Mouse (Mus musculus): Measurements from ENCODE around the gene Vps13d.

Gene Vps13d

DNA sequence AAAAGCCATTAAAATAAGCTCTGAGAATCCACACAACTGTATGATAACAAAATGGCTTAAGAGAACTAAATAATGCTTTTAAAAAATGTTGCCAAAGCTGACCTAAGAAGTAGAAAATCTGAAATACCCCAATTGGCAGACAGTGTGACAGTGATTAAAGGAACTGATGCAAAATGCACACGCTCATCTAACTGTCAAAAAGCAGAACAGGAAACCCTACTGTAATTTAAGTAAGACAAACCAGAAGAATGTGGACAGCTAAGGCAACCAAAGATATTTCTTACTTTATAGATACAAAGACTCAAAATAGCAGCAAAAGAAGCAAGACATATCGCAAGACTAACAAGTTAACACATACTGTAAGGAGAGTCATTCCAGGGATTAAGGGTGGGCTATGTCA, 223.8 kb downstream of the Vps13d start:
- DNase-seq: no peak

DNA sequence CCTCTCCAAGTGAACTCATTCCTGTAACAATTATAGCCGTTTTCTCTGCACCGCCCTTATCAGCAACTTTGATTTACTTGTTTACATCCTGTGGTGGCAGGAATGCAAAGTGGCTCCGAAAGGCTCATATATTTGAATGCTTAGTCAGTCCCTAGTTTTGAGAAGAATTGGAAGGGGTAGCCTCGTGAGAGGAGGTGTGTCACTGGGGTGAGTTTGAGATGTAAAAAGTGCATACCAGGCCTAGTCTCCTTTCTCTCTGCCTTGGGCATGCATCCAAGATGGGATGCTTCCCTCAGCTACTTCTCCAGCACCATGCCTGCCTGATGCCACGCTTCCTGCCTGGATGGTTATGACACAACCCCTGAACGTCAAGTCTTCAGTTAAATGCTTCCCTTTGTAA, 225.8 kb downstream of the Vps13d start:
- DNase-seq: no peak

DNA sequence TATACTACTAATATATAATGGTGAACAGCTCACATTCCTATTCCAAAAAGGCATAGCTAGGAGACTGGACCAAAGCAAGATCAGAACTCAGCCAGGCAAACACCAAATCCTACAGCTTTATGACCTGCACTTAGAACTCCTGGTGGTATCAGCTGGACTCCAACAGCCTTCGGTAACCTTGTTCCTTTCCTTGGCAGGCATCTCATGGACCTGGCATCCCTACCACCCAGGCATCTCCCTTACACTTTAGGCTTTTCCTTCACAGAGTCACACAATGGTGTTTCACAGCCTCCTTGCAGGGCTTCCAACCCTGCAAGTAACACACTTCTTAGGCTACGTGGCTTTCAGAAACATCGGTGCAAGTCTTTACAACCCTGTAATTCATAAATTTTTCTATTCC, 226.4 kb downstream of the Vps13d start:
- DNase-seq: no peak

DNA sequence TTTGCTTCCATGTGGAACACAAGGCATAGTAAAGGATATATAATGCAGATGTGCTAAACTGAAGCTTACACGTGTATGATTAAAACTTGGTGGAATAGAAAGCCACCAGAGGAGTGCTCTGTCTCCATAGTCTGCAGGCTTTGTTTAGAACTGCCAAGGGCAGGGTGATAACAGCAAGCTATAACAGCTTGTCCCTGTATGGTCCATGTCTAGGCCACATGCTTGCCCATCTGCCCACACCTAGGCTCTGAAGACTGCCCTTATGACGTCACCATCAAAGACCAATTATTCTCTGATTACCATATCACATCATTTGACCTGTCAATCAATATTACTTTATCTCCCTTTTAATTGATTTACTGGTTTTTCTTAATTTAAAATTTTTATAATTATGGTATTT, 229.6 kb downstream of the Vps13d start:
- DNase-seq: no peak

DNA sequence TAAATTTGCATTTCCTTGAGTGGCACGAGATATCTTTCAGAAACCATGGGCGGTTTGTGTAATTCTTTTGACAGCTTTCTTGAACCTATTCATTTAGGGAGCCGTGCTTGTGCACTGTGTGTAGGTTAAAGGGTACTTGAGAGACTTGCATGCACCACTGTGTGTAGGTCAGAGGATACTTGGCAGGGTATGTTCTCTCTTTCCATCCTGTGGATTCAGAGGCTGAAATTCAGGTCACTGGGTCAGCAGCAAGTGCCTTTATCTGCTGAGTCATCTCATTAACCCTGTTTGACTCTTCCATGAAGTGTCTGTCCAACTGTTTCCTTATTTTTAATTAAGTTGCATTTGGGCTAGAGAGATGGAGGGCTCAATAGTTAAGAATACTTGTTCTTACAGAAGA, 233.1 kb downstream of the Vps13d start:
- no peak for DNase-seq

DNA sequence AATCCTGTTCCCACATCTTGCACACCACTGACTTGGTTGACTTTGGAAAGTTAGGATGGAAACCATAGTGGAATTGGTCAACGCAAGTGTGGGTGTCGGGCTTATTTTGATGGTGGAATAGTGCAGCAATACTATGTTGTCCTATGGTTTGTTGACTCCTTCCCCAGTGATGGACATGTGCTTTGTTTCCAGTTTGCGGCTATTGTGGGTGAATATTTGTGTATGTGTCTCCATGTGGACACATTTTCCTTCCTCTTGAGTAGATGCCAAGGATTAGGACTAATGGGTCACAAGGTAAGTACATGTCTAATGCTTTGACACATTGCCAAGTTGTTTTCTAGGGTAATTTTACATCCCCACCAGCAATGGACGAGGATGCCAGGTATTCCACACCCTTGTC, 233.6 kb downstream of the Vps13d start:
- no peak for DNase-seq

DNA sequence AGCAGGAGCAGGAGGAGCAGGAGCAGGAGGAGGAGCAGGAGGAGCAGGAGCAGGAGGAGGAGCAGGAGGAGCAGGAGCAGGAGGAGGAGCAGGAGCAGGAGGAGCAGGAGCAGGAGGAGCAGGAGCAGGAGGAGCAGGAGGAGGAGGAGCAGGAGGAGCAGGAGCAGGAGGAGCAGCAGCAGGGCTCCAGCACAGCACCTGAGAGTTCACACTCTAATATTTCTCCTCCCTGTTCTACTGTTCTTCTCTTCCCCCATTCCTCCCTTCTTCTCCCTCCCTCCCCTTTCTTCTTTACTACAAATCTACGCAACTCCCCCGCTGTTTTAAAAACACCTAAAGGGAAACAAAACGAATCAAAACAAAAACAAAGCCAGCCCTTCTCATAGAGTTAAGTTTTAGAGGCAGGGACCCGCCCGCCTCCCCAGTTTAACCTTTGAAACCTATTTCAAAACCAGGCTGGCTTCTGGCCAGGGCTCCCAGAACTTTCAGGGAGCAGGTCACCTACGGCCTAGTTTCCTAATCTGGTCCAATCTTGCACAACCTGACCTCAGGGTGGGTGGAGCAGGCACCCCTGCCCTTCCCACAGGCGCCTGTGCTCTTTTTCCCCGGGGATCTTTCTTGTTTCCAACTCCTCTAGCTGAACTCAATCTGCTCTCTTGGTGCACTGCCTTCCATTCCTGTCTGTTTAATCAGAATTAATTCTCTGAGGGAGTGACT, 234.5 kb downstream of the Vps13d start:
- DNase-seq: peak; percentile 81 to 88

DNA sequence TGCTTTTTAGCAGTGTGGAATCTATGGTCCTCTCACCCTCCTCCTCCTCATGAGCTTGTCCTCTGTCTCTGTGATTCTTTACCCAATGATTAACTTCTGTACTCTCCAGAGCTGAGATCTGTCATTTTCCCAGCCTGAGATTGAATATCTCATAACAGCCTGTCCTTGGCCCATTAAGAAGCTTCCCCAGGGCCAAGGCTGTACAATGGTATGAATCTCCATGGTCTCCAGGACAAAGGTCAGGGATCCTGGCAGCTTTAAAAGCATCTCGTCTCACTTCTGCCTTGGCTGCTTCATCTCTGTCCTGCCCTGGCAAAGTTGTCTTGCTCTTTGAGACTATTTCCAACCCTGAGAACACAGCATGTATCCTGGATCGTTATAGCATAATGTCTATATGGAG, 237.1 kb downstream of the Vps13d start:
- no peak for DNase-seq

DNA sequence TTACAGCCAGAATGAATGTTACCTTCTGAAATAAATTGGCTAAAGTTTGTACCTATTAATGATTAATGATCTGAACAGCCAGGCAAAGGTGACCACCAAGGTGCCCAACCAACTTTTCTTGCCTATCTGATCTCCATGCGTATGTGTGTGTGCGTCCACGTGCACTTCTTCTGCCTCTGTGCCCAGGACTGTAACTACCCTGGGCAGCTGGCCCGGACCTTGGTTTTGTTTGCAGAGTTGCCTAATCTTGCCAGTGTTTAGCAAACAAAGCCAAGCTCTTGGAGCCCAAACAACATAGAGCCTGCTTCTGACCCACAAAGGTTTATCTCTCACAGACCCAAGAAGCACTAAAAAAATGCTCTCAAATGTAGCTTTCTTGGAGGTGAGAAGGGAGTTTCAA, 237.6 kb downstream of the Vps13d start:
- peak in 1 of 2 experiments; percentile 50 for DNase-seq

DNA sequence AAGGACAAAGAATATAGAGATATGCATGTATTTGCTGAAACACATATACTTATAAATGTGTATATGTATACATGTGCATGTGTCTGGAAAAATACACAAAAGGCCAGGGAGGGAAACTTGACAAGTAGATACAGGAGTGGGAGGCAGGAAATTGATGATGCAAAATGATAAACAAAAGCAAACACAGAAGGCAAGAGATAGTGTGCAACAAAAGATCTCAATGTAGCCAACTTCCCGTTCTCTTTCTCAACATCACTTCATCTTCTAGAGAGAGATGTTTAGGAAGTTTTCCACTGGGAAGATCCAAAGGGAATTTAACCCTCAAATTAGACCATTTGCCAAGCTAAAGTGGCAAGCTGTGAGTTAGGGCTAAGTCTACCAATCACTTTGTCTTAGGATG, 238.5 kb downstream of the Vps13d start:
- no peak for DNase-seq

DNA sequence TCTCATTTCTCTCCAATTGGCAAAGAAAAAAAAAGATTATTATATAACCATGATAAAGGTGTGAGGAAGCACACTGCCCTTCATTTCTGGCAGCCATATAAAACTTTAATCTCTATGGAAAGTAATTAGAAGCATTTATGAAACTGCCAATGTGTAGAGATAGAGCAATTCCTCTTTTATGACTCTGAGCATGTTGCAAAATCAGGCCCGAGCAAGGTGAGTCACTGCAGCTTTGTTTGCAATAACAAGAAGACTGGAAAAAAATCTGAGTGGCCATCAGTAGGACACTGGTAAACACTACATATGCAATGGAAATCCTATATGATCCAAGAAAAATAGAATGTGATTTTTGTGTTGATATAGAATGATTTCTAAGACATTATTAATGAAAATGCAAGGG, 238.9 kb downstream of the Vps13d start:
- no peak for DNase-seq

DNA sequence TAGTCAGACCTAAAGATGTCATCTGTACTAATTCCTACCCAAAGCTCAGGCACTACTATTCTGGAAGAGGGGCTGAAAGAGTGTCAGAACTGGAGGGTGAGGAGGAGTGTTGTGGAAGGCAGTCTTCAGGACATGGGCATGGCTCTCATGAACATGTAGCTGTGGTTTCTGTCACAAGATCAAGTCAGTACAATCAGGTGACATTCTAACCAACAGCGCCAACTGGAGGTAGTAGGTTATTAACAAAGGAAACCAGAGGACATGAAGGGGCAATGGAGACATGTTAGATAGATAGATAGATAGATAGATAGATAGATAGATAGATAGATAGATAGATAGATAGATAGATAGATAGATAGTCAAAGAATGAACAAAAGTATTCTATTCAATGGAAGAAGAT, 241.4 kb downstream of the Vps13d start:
- DNase-seq: no peak

DNA sequence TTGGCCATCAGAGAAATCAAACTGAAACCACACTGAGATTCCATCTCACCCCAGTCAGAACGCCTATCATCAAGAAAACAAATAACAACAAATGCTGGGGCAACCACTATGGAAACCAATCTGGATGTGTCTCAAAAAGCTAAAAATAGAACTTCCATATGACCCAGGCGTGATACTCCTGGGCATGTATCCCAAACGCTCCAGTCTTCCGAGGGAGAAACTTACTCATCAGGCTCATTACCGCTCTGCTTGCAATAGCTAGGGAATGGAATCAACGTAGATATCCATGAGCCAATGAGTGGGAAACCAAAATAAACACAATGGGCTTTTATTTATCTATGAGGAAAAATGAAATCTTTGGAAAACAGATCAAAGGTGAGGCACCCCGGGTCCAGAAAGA, 242.9 kb downstream of the Vps13d start:
- DNase-seq: peak in 1 of 2 experiments; percentile 25

DNA sequence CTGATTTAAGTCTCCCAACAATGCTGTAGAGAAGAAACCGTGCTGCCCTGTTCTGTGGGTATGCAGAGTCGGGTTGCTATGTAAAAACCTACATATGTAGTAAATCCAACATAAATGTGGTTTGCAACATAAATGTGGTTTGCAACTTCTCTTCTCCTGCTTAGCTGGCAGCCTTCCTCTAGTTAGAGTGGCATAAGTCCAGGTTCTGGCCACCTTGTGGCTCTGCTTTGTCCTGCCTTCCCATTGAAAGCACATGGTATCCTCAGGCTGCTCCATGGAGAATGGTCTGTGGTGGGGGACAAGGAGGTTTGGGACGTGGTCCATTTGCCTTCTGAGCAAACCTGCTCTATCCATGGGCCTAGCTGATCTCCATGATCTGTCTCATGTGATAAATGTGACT, 243.9 kb downstream of the Vps13d start:
- DNase-seq: no peak

DNA sequence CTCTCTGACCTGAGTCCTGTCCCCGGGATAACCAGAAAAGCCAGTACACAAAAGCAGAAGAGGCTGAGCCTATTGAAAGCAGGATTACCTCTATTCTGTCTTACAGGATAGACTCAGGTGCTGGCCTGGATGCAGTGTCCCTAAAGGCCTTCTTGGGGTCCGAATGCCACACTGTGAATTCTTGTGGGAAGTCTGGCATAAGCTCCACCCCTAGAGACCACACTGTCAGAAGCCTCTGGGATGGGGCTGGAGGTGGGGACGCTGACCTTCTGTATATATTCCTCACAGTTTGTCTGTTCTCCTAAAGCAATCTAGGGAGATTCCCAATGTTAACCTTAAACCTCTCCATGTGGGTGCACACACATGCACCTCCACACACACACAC, 244.5 kb downstream of the Vps13d start:
- no peak for DNase-seq

DNA sequence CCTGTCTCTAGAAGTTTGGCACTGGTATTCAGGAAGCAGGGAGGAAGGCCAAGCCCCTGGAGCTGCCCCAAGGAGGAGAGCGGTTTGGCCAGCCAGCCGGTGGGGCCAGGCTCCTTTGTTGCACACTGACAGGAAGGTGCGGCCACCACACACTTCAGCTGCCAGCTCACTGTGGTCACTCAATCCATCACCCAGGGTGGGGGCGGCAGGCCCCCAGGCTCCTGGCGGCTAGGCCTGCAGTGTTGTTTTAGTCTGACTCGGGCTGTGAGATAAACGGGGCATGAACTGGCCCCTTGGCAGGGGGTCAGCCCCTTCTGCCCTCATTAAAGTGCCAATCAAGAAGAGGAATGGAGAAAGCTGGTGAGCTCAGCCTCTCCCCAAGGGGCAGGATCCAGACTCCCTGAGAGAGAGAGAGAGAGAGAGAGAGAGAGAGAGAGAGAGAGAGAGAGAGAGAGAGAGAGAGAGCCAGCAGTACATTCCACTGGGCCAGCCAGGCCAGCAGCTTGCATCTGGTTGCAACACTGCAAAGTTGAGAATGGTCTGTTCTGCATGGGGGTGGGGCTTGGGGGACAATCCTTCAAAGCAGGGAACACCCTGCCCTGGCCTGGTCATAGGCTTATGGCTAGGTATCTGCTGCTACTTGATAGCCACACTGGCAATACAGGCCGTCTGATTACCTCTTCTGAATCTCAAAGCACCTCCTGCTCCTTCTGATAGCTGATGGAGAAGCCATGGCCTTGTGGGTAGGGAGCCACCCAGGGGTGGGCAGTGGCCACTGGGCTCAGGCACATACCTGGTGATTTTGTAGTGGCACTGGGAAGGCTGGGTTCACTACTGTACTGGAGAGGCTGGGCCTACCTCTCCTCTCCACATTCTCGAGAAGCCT, 245.1 kb downstream of the Vps13d start:
- DNase-seq: peak; percentile 74 to 85

DNA sequence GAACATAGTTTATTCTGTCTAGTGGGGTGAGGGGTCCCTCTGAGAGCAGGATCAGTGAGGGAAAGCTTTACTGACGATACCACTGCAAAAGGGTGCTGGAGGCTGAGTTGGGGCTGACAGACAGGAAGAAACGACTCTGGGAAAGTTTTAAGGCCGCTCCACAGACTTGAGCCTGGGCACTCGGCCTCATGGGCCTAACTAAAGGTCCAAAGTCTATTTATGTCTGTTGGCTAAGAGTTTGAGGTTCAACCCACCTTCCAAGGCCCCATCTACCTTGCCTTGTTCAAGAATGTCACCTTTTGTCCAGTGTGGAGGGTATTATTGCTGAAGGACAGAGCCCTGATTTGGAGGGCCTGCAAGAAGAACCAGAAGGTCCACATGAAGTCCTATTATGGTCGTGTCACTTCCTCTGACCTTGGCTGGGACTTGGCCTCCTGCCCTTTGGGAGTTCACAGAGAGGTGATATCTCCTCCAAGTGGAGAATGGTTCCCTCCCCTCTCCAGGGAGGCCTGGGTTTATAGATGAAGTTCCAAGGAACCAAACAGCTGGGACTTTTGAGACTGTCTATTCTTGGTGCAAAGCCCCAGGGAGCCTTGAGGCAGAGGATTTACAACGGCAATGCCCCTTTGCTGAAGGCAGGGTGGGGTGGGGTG, 246.9 kb downstream of the Vps13d start:
- DNase-seq: peak; percentile 93 to 94

DNA sequence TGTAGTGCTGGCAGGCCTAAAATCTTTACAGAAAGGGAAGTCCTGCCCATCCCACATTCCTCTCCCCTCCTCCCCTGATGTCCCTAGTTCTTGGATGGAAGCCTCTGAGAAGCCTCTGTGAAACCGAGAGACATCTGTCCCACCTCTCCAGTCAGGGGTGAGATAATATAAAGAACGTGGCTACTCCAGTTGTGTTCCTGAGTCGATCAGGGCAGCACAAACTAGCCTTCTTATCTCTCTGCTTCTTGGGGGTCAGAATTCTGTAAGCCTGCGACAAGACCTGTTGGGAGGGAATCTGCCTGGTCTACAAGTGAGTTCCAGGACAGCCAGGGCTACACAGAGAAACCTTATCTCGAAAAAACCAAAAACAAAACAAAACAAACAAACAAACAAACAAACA, 251.5 kb downstream of the Vps13d start:
- no peak for DNase-seq

DNA sequence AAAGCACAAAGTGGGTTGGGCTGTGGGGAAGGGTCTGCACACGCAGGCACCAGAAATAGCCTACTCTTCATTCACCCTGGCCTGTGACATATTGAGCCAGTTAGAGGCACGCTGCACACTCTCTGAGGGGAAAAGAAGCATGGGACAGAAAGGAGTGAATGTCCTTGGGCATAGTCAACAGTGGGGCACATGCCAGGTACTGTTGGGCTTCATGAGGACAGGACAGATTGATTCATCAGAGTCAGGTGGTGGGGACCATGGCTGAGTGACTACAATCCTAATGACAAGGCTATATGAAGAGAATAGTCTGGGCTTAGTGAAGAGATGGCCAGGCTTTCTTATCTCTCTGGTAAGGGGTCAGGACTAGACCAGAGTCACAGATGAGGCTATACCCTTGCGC, 252.4 kb downstream of the Vps13d start:
- no peak for DNase-seq

DNA sequence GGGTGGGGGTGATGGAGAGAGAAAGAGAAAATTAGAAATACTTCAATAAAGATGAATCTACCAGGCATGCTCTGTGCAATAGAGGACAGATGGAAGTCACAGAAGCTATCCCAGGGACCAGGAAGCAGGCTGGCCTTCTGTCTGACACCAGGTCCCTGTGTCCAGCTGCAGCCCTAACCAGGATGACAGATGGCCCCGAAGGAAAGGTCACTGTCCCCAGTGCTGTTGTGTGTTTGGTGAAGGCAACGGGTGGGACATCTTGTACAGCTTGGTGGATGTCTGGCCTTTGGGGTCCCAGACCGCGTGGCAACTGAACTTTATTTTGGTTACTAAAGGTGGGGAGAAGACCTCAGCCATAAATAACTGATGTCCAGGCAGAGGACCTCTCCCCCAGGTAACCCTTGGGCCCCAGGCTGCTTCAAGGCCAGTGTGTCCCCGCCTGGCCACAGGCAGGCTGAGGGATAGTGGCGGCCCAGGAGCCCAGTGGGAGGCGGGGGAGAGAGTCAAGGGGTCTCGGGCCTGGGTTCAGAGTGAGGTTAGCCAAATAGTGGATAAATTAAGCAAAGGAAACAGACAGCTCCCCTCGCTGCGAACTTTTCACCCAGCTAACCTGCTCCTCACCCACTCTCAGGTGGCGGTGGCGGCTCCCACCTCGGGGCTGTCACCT, 253.9 kb downstream of the Vps13d start:
- DNase-seq: peak; percentile 42 to 63

DNA sequence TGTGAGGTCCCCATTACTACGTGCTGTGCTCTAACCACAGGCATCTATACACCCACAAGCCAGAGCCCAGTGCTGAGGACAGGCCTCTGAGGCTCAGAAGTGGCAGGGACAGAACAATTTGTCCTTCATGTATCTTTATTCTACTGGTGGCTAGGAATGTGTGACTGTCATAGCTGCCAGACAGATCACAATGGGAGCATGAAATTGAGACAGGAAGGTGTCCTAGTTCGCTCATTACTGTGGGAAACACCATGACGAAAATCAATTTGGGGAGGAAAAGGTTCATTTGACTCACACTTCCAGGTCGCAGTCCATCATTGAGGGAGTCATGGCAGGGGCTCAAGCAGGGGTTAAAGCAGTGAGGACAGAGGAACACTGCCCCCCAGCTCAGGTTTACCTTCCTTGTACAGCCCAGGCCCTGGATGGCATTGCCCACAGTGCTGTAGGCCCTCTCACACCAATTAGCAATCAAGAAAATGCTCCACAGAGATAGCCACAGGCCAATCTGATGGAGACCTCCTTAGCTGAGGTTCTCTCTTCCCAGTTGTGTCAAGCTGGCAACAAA, 254.9 kb downstream of the Vps13d start:
- DNase-seq: peak in 1 of 2 experiments; percentile 19

DNA sequence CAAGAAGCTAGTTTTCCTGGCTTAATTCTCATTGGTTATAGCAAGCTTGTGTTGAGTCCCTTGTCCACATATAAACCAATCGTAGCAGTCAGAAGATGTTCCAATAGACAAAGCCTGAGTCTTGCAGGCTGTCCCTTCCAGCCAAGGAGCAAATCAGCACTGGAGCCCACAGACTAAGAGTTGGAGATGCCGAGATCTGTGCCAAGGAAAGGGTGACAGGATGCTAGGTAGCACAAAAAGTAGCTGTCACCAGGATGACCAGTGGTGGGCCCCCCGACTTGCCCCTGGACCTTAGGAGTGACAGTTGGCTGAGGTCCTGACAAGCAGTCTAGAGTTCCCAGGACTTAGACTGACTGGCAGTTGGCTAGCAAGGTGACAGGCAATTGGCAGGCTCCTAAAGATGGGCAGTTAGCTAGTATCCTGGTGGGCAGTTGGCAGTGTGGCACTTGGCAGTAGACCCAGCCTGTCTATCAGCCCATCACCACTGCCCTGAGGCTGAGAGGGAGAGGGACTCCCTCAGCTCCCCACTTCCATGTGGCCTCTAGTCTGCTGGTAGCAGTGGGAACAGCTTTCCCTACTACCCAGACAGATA, 258.1 kb downstream of the Vps13d start:
- no peak for DNase-seq

DNA sequence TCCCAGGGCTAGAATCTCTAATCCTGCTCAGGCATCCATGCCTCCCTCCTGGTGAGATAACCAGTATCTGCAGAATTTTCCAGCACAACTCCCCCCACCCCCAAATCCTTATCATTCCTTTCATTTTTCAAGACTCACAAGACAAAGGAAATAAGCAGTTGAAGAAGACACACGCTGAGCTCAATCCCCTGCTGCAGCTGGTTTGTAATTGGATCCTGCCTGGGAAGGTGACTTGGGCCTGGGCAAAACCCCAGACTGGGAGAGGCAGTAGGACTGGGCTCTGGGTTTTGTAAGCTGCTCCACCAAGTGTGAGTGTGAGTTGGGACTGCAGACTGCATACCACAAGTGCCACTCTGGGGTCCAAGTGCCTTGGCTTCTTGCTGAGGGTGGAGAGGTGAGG, 260.3 kb downstream of the Vps13d start:
- no peak for DNase-seq

Measured in kidney, postnatal 4 days (tissue).